Mouse (Mus musculus): ENCODE results near the gene Arhgef12.

- no peak for TF ChIP-seq POLR2A (IDR thresholded peaks at IDR 0.05; ENCODE audit: control insufficient read depth, low read depth, low read length)
- TF ChIP-seq CTCF (IDR thresholded peaks at IDR 0.05; ENCODE audit: control insufficient read depth, insufficient read depth, insufficient replicate concordance, low read depth, low read length), result no peak
Measured at GRCm38 (mm10) chr9:43044481-43044880, 62.6 kb downstream of the Arhgef12 start.
